Comparison of ENCODE assay signal across 8 mouse cellular contexts in the genomic region with DNA sequence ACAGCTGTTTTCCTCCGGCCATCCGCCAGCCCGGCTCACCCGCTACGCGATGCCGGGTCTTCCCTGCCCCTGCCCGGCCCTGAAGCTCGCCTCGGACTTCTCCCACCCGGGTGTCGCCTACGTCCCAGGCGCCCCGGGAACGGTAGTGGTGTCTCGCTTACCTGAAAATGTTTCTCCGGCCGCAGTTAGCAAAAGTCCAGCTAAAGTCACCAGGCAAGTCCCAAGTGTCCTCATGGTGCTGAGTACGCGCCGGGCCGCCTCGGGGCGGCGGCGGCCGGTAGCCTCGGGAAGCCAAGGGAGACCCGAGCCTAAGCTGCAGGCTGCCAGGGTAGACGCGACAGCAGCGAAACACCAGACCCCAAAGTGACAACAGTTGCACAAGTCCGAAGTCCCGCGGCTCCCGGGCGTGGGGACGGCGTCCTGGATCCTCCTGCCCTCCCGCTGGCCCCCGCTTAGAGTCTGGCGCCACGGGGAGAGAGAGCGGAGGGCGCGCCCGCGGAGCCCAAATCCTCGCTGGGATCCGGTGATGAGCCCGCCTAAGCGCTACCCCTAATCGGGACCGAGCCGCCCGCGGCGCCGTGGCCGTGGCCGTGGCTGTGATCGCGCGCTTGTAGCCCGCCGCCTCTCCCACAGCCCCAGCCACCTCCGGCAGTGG. TPM values are rescaled to one million over a fixed set of nuclear protein-coding genes. Genes with fewer than 3 reads are reported as not detected.
DNase-seq lines count a peak whose midpoint lies in the region; ATAC-seq and TF ChIP-seq lines count a peak whose summit lies in the region.

No protein-coding gene starts in this region.

- DNase-seq in spleen, adult 18-20 months = peak; percentile 7 to 8
- no peak for DNase-seq in spleen, postnatal 36 days (ENCODE audit: low spot score in 2 of 2)
- peak; percentile 66 for DNase-seq in embryo, embryonic 10.5 days (ENCODE audit: low spot score)
- DNase-seq in kidney, postnatal 25 days = peak; percentile 55 to 70
- DNase-seq in frontal cortex, adult 2 months (ENCODE audit: extremely low spot score in 1 of 2, low spot score in 1 of 2) = no peak

- H3K9ac ChIP-seq in heart, embryonic 11.5 days (ENCODE audit: low read depth, low read length) = peak overlapping the region; percentile 85

- H3K9me3 ChIP-seq in heart, embryonic 11.5 days (replicated peaks; ENCODE audit: control insufficient read depth, low read length) = no peaks in the 10 kb centered on the region

- H3K27me3 ChIP-seq in heart, embryonic 11.5 days (ENCODE audit: control insufficient read depth, insufficient read depth, low read length) = 0 out of 2 replicates have a peak, but pooled peaks cover 3% of the 10 kb centered on the region
- no peaks in the 10 kb centered on the region for H3K27me3 ChIP-seq in testis, adult 2 months (ENCODE audit: control insufficient read depth, insufficient read depth, low read length)

- TF ChIP-seq CTCF in testis, adult 2 months (IDR thresholded peaks at IDR 0.05; ENCODE audit: control insufficient read depth, insufficient read depth, insufficient replicate concordance, low read depth, low read length) = no peak

- no peak for TF ChIP-seq POLR2A in testis, adult 2 months (IDR thresholded peaks at IDR 0.05; ENCODE audit: control insufficient read depth, low read depth, low read length)

- peak; percentile 53 for ATAC-seq in heart, embryonic 11.5 days (replicated peaks; ENCODE audit: insufficient number of reproducible peaks, low FRiP score, low TSS enrichment)
- peak; percentile 14; the same call in 1 of the 2 replicates for ATAC-seq in megakaryocyte progenitor cell, adult 5-6 weeks (replicated peaks; ENCODE audit: poor library complexity)

- under 1% methylated on average over 65 of the region's 68 CpGs for WGBS in heart, embryonic 11.5 days (ENCODE audit: insufficient replicate concordance)

- H3K4me3 ChIP-seq in heart, embryonic 11.5 days (ENCODE audit: low read depth, low read length) = peak overlapping the region; percentile 70
- peak overlapping the region; percentile 84 for H3K4me3 ChIP-seq in testis, adult 2 months (ENCODE audit: control insufficient read depth, low read depth, low read length)

- no peaks in the 10 kb centered on the region for H3K36me3 ChIP-seq in heart, embryonic 11.5 days (ENCODE audit: control insufficient read depth, insufficient read depth, low read length)
- no peaks in the 10 kb centered on the region for H3K36me3 ChIP-seq in testis, adult 2 months (ENCODE audit: control insufficient read depth, insufficient read depth, low read length)

- peak overlapping the region; percentile 63 for H3K27ac ChIP-seq in heart, embryonic 11.5 days (ENCODE audit: low read depth, low read length)
- no peak overlapping the region for H3K27ac ChIP-seq in testis, adult 2 months (ENCODE audit: control insufficient read depth, insufficient read depth, low read depth, low read length)

- H3K4me2 ChIP-seq in heart, embryonic 11.5 days = peak overlapping the region; percentile 88

- H3K4me1 ChIP-seq in heart, embryonic 11.5 days (ENCODE audit: control insufficient read depth, insufficient read depth, low read length) = 0 out of 2 replicates have a peak, but pooled peaks cover 2% of the 10 kb centered on the region
- peaks cover 20% of the 10 kb centered on the region for H3K4me1 ChIP-seq in testis, adult 2 months (ENCODE audit: control insufficient read depth, insufficient read depth, low read length)

RNA-seq across cellular contexts. Expression of a gene that starts 0.3 kb away (rescaled TPM):
- polyA plus RNA-seq in heart, embryonic 11.5 days (2014; fragmentation: Nextera tagmentation; extraction: Ambion mirVana) = 15.9 and 16.0 TPM in 2 replicates
- 0.22 TPM in 2 replicates for total RNA-seq in megakaryocyte progenitor cell, adult 5-6 weeks (2015)
- not detected in 2 replicates for total RNA-seq in megakaryocyte progenitor cell, adult 5-6 weeks (2017)
- polyA plus RNA-seq in testis, adult 2 months (2012; rRNA removed) = 3.0 and 4.6 TPM in 2 replicates
- 33.3 and 34.7 TPM in 2 replicates for polyA plus RNA-seq in frontal cortex, adult 2 months (2012; rRNA removed)

Comparison
In these comparisons a context has a peak if more than half of its experiments do, and no peak if none do; other contexts are left out.
1. DNase-seq: peak in spleen, adult 18-20 months (2 of 2), embryo, embryonic 10.5 days (single experiment) and kidney, postnatal 25 days (2 of 2); none in spleen, postnatal 36 days (0 of 2) and frontal cortex, adult 2 months (0 of 2).